Mouse (Mus musculus): Measurements from ENCODE around the gene 1810065E05Rik. TPM values are rescaled to one million over a fixed set of nuclear protein-coding genes. Genes with fewer than 3 reads are reported as not detected.

Gene 1810065E05Rik
- polyA plus RNA-seq (2014; fragmentation: Nextera tagmentation; extraction: Ambion mirVana) = not detected in 2 replicates

DNA sequence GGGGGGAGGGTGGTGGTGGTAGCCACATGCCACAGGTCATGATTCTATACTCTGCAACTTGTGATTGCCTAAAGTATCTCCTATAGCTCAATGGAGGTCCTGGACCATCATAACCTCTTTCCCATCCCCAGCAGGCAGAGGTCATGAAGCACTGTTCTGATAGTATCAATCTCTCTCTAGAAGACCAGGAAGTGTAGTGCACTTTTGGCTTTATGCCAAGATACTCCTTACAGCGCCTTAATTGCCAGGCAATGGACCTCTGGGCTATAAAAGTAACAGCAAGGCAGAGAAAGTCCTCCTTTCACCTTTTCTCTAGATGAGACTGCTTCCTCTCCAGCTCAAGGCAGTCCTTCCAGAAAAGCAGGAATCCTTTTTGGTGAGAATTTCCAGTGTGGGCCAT is at the start of gene 1810065E05Rik:
Gene 1810065E05Rik (plus strand): TSS at position 297 of the 400 bp plus-strand sequence.
- 52% methylated on average over 1 of the region's 1 CpGs for WGBS
- Histone ChIP-seq H3K36me3 (ENCODE audit: control insufficient read depth, insufficient read depth, low read length) (no peaks in the 10 kb centered on the region), H3K4me1 (ENCODE audit: control insufficient read depth, insufficient read depth, low read length) (no peaks in the 10 kb centered on the region), H3K4me2 (ENCODE audit: low read depth) (no peak within 1 kb of the TSS), H3K27me3 (ENCODE audit: control insufficient read depth, insufficient read depth, low read length) (no peaks in the 10 kb centered on the region), H3K4me3 (ENCODE audit: low read depth, low read length) (no peak within 1 kb of the TSS), H3K27ac (ENCODE audit: low read depth, low read length) (no peak within 1 kb of the TSS), H3K9ac (ENCODE audit: low read length) (no peak within 1 kb of the TSS), H3K9me3 (ENCODE audit: control insufficient read depth, low read length) (no peaks in the 10 kb centered on the region)
- ATAC-seq (ENCODE audit: insufficient read depth, low FRiP score, low TSS enrichment) (no peak), DNase-seq (ENCODE audit: low spot score) (no peak)

DNA sequence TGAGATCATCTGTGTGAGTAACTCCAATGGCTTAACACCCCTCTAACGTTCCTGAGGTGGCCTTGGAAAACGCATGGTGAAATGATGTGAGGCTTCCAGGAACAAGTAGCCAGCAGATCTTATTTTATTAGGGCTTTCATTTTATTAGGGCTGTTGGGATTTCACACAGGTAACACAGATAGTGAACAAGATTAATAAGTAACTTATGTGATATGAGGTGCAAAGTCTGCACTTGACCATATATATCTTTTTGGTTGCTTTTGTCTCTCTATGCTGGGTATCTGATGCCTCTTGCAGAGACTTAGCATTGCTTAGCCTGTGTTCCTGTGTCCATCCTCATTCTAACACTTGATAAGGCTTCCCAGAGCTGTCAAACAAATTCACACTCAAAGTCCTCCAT is 43.6 kb upstream of the 1810065E05Rik start:
- DNase-seq (ENCODE audit: low spot score) (no peak), ATAC-seq (ENCODE audit: insufficient read depth, low FRiP score, low TSS enrichment) (no peak)
- H3K27me3 ChIP-seq (ENCODE audit: control insufficient read depth, insufficient read depth, low read length) = no peaks in the 10 kb centered on the region
- H3K36me3 ChIP-seq (ENCODE audit: control insufficient read depth, insufficient read depth, low read length) = no peaks in the 10 kb centered on the region
- H3K9me3 ChIP-seq (ENCODE audit: control insufficient read depth, low read length) = no peaks in the 10 kb centered on the region
- no peak overlapping the region for H3K9ac ChIP-seq (ENCODE audit: low read length)
- H3K4me1 ChIP-seq (ENCODE audit: control insufficient read depth, insufficient read depth, low read length) = no peaks in the 10 kb centered on the region
- H3K4me2 ChIP-seq (ENCODE audit: low read depth) = no peak overlapping the region
- 79% methylated on average over 2 of the region's 2 CpGs for WGBS
- H3K27ac ChIP-seq (ENCODE audit: low read depth, low read length) = no peak overlapping the region
- H3K4me3 ChIP-seq (ENCODE audit: low read depth, low read length) = no peak overlapping the region

DNA sequence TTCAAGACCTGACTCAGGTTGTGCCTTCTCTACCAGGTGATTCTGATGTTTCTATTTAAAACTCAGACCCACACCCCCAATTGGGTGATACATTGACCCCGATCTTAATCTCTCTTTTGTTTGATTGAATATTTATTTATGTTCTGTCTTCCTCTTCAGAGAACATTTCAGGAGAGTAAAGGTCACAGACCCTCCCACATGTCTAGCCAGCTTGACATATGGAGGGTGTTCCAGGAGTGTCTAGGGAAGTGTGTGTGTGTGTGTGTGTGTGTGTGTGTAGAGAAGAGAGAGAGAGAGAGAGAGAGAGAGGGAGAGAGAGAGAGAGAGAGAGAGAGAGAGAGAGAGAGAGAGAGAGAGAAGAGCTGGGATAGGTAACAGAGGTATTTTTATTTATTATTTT is 43.2 kb upstream of the 1810065E05Rik start:
- no peak overlapping the region for H3K4me2 ChIP-seq (ENCODE audit: low read depth)
- no peak overlapping the region for H3K27ac ChIP-seq (ENCODE audit: low read depth, low read length)
- DNase-seq (ENCODE audit: low spot score) (no peak), ATAC-seq (ENCODE audit: insufficient read depth, low FRiP score, low TSS enrichment) (no peak)
- no peaks in the 10 kb centered on the region for H3K27me3 ChIP-seq (ENCODE audit: control insufficient read depth, insufficient read depth, low read length)
- no peak overlapping the region for H3K4me3 ChIP-seq (ENCODE audit: low read depth, low read length)
- no peaks in the 10 kb centered on the region for H3K9me3 ChIP-seq (ENCODE audit: control insufficient read depth, low read length)
- H3K36me3 ChIP-seq (ENCODE audit: control insufficient read depth, insufficient read depth, low read length) = no peaks in the 10 kb centered on the region
- no peak overlapping the region for H3K9ac ChIP-seq (ENCODE audit: low read length)
- WGBS = 69% methylated on average over 1 of the region's 1 CpGs
- H3K4me1 ChIP-seq (ENCODE audit: control insufficient read depth, insufficient read depth, low read length) = no peaks in the 10 kb centered on the region

DNA sequence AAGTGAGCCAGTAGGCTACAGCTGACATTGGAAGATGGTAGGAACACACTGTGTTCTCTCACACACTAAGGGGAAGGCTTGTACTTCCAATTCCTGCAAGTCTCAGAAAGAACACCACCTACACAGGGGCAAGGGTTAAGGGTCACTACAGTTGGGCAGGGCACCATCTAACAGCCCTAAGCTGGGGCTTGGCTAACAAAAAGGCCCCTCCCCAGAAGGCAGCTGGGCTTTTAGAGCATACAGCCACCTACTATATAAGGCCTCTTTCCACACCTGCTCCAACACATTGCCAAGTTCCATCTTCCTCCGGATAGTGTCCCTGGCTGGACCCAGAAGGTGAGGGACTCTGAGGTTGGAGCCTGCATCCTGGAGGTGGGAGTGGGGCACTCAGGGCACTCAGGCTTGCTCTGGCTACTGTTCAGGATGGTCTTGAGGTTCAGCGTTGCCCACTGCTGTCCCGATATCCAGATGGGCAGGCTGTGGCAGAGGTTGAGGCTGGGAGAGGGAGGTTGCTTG is 42.1 kb upstream of the 1810065E05Rik start, which contains the start of gene Lypd8:
Gene Lypd8 (plus strand): TSS at position 281 of the 516 bp plus-strand sequence.
- H3K36me3 ChIP-seq (ENCODE audit: control insufficient read depth, insufficient read depth, low read length) = no peaks in the 10 kb centered on the region
- no peaks in the 10 kb centered on the region for H3K27me3 ChIP-seq (ENCODE audit: control insufficient read depth, insufficient read depth, low read length)
- DNase-seq (ENCODE audit: low spot score) (no peak), ATAC-seq (ENCODE audit: insufficient read depth, low FRiP score, low TSS enrichment) (no peak)
- 79% methylated on average over 3 of the region's 3 CpGs for whole genome bisulfite sequencing
- no peak within 1 kb of the TSS for H3K4me3 ChIP-seq (ENCODE audit: low read depth, low read length)
- no peaks in the 10 kb centered on the region for H3K4me1 ChIP-seq (ENCODE audit: control insufficient read depth, insufficient read depth, low read length)
- no peak within 1 kb of the TSS for H3K27ac ChIP-seq (ENCODE audit: low read depth, low read length)
- no peak within 1 kb of the TSS for H3K4me2 ChIP-seq (ENCODE audit: low read depth)
- no peak within 1 kb of the TSS for H3K9ac ChIP-seq (ENCODE audit: low read length)
- H3K9me3 ChIP-seq (ENCODE audit: control insufficient read depth, low read length) = no peaks in the 10 kb centered on the region

DNA sequence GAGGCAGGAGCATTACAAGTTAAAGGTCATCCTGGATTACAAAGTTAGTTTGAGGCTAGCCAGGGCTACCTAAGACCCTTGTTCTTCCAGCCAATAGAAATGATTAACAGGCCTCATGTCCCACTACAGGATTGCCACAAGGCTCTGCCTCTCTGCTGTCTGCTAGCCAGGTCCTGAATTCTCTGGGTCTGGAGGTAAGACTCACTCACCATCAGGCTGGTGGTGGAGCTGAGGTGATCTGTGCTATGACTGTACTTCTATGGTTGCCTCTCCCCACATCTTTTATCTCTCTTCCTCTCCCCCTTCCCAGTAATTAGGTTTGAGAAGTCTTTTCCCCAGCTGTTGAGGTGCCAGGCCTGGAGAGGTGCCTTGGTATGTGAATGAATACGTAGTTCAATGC is 41.4 kb upstream of the 1810065E05Rik start:
- H3K9me3 ChIP-seq (ENCODE audit: control insufficient read depth, low read length) = no peaks in the 10 kb centered on the region
- H3K9ac ChIP-seq (ENCODE audit: low read length) = no peak overlapping the region
- H3K27me3 ChIP-seq (ENCODE audit: control insufficient read depth, insufficient read depth, low read length) = no peaks in the 10 kb centered on the region
- ATAC-seq (ENCODE audit: insufficient read depth, low FRiP score, low TSS enrichment) (no peak), DNase-seq (ENCODE audit: low spot score) (no peak)
- 96% methylated on average over 1 of the region's 1 CpGs for WGBS
- H3K36me3 ChIP-seq (ENCODE audit: control insufficient read depth, insufficient read depth, low read length) = no peaks in the 10 kb centered on the region
- H3K27ac ChIP-seq (ENCODE audit: low read depth, low read length) = no peak overlapping the region
- no peak overlapping the region for H3K4me3 ChIP-seq (ENCODE audit: low read depth, low read length)
- H3K4me1 ChIP-seq (ENCODE audit: control insufficient read depth, insufficient read depth, low read length) = no peaks in the 10 kb centered on the region
- no peak overlapping the region for H3K4me2 ChIP-seq (ENCODE audit: low read depth)

DNA sequence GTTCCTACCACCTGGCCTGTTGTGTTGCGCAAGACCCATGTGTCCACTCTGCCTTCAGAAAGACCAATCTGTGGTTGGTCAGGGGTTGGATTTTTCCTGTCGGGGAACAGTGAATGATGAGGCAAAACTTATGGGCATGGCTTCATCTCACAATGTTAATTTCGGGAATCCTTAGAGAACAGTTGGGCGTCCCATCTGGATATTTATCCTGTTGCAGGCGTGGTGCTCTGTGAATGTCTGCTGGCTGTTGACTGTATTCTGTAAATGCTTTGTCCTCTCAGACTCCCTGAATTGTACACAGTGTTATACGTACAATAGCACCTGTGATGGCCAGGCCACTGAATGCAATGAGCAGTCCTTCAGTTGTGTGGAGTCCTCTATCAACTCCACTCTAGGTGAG is 38.4 kb upstream of the 1810065E05Rik start:
- Histone ChIP-seq H3K9ac (ENCODE audit: low read length) (no peak overlapping the region), H3K9me3 (ENCODE audit: control insufficient read depth, low read length) (no peaks in the 10 kb centered on the region), H3K4me3 (ENCODE audit: low read depth, low read length) (no peak overlapping the region), H3K4me2 (ENCODE audit: low read depth) (no peak overlapping the region), H3K27me3 (ENCODE audit: control insufficient read depth, insufficient read depth, low read length) (no peaks in the 10 kb centered on the region), H3K27ac (ENCODE audit: low read depth, low read length) (no peak overlapping the region), H3K4me1 (ENCODE audit: control insufficient read depth, insufficient read depth, low read length) (no peaks in the 10 kb centered on the region), H3K36me3 (ENCODE audit: control insufficient read depth, insufficient read depth, low read length) (no peaks in the 10 kb centered on the region)
- DNase-seq (ENCODE audit: low spot score) (no peak), ATAC-seq (ENCODE audit: insufficient read depth, low FRiP score, low TSS enrichment) (no peak)
- 88% methylated on average over 6 of the region's 6 CpGs for WGBS

DNA sequence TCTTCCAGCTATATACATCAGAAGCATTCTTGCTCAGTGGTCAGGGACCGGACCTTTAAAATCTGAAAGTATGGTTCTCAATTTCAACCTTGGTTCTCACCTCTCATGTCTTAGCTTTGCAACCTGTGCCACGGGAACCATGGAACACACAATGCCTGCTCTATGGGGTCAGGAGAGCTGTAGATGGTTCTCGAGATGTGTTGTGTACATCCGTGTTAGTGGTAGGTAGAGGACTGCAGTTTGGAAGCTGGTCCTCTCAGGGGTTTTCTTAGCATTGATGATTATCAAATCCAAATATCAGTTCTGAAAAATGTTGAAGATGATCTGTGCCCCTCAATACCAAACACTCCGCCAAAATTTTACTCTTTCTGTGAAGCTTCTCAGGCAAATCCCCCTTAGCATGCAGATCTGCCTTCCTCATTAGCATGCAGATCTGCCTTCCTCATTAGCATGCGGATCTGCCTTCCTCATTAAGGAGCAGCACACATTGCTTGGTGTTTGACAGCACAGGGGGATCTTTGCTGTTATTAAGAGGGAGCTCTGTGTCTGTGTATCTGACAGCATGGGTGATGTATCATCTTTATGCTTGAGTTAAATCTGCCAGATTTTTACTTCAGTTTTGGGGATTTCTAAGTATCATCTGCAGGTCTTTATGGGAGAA is 20.8 kb upstream of the 1810065E05Rik start:
- 58% methylated on average over 6 of the region's 6 CpGs for WGBS
- Histone ChIP-seq H3K27ac (ENCODE audit: low read depth, low read length) (no peak overlapping the region), H3K4me3 (ENCODE audit: low read depth, low read length) (no peak overlapping the region), H3K9me3 (ENCODE audit: control insufficient read depth, low read length) (no peaks in the 10 kb centered on the region), H3K27me3 (ENCODE audit: control insufficient read depth, insufficient read depth, low read length) (no peaks in the 10 kb centered on the region), H3K9ac (ENCODE audit: low read length) (no peak overlapping the region), H3K36me3 (ENCODE audit: control insufficient read depth, insufficient read depth, low read length) (no peaks in the 10 kb centered on the region), H3K4me2 (ENCODE audit: low read depth) (no peak overlapping the region), H3K4me1 (ENCODE audit: control insufficient read depth, insufficient read depth, low read length) (no peaks in the 10 kb centered on the region)
- DNase-seq (ENCODE audit: low spot score) (no peak), ATAC-seq (ENCODE audit: insufficient read depth, low FRiP score, low TSS enrichment) (no peak)

DNA sequence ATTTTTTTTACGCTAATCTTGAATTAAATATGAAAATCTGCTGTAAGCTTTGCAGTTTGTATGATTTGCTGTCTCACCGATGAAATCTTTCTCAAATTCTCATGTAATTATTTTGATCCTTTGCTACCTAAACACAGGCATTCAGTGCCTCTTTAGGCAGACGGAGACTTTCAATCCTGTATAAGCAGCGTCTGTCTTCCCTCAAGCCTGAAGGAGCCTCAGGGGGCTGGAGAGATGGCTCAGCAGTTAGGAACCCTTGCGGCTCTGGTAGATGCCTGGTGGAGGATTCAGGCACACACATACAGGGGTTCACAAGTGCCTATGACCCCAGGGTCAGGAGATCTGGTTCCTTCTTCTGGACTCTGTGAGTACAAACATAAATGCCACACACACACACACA is 20.3 kb upstream of the 1810065E05Rik start:
- Histone ChIP-seq H3K36me3 (ENCODE audit: control insufficient read depth, insufficient read depth, low read length) (no peaks in the 10 kb centered on the region), H3K9me3 (ENCODE audit: control insufficient read depth, low read length) (no peaks in the 10 kb centered on the region), H3K4me3 (ENCODE audit: low read depth, low read length) (no peak overlapping the region), H3K27ac (ENCODE audit: low read depth, low read length) (no peak overlapping the region), H3K4me2 (ENCODE audit: low read depth) (no peak overlapping the region), H3K4me1 (ENCODE audit: control insufficient read depth, insufficient read depth, low read length) (no peaks in the 10 kb centered on the region), H3K27me3 (ENCODE audit: control insufficient read depth, insufficient read depth, low read length) (no peaks in the 10 kb centered on the region), H3K9ac (ENCODE audit: low read length) (no peak overlapping the region)
- DNase-seq (ENCODE audit: low spot score) = no peak
- ATAC-seq (ENCODE audit: insufficient read depth, low FRiP score, low TSS enrichment) = no peak
- WGBS = 57% methylated on average over 5 of the region's 5 CpGs

DNA sequence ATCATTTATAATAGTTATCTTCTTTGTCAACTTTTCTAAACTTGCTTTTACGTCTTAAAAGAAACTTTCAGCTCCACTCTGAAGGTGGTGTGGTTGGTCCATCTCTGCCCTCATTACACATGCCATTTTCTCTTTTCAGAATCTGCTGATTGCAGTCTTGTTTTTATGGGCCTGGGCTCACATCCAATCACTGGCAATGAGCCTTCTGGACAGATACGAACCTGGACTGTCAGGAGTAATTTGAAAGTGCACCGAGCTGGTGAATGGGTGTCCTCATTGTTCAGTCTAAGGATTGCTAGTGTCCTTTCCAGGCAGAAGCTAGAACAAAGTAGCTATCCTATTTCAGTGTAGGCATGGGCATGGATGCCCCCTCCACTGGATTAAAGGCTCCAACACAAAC is 12.8 kb upstream of the 1810065E05Rik start:
- DNase-seq (ENCODE audit: low spot score) (no peak), ATAC-seq (ENCODE audit: insufficient read depth, low FRiP score, low TSS enrichment) (no peak)
- Histone ChIP-seq H3K36me3 (ENCODE audit: control insufficient read depth, insufficient read depth, low read length) (no peaks in the 10 kb centered on the region), H3K9ac (ENCODE audit: low read length) (no peak overlapping the region), H3K4me2 (ENCODE audit: low read depth) (no peak overlapping the region), H3K27ac (ENCODE audit: low read depth, low read length) (no peak overlapping the region), H3K4me3 (ENCODE audit: low read depth, low read length) (no peak overlapping the region), H3K27me3 (ENCODE audit: control insufficient read depth, insufficient read depth, low read length) (no peaks in the 10 kb centered on the region), H3K9me3 (ENCODE audit: control insufficient read depth, low read length) (no peaks in the 10 kb centered on the region), H3K4me1 (ENCODE audit: control insufficient read depth, insufficient read depth, low read length) (no peaks in the 10 kb centered on the region)
- whole genome bisulfite sequencing = 80% methylated on average over 3 of the region's 3 CpGs

Data from neural tube, embryonic 11.5 days (tissue).